Mouse (Mus musculus): Measurements from ENCODE around the gene Vmn1r94.
"Not testable (repeated sequence)": the region's sequence is repeated elsewhere in the genome, so short reads cannot be mapped to it uniquely, and the experiment has no call there.

Gene Vmn1r94

DNA sequence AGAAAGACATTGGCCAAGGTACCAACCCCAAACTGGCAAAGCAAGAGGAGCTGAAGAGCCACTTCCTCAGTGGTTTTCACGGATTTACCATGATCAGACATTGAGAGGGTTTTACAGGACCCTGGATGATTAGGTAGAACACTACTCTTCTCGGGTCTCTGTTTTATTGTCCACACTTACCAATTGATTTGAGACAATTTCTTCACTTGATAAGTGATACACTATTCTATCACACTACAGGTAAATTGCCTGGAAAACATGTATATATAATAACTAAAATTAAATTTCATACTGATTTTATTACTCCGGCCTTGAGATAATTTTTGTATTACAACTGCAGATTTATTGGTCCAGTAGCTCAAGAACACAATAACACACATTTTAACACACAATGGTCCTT lies at the start of gene Vmn1r94:
Gene Vmn1r94 (minus strand): TSS at position 101 of the 400 bp plus-strand sequence.
- in situ Hi-C loops (cut with MboI; ENCODE audit: unreplicated experiment in 2 of 2): not testable (repeated sequence)

DNA sequence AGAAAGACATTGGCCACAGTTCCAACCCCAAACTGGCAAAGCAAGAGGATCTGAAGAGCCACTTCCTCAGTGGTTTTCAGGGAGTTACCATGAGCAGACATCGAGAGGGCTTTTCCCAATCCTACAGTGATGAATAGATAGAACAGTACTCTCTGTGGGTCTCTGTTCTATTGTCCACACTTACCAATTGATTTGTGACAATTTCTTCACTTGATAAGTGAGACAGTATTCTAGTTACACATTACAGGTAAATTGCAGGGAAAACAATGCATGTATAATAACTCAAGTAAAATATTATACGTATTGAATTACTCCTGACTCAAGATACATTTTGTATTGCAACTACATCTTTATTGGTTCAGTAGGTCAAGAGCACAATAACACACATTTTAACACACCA lies 37.3 kb upstream of the Vmn1r94 start, which contains the start of gene Gm6164:
Gene Gm6164 (minus strand): TSS at position 101 of the 400 bp plus-strand sequence.
- in situ Hi-C loops (cut with MboI; ENCODE audit: unreplicated experiment in 2 of 2): not testable (repeated sequence)

DNA sequence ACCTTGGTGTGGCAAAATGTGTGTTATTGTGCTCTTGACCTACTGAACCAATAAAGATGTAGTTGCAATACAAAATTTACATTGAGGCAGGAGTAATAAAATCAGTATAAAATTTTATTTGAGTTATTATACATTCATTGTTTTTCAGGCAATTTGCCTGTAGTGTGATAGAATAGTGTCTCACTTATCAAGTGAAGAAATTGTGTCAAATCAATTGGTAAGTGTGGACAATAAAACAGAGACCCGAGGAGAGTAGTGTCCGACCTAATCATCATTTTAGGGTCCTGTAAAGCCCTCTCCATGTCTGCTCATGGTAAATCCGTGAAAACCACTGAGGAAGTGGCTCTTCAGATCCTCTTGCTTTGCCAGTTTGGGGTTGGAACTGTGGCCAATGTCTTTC lies 25.2 kb upstream of the Vmn1r94 start, which contains the start of gene Vmn1r95:
Gene Vmn1r95 (plus strand): TSS at position 301 of the 400 bp plus-strand sequence.
- in situ Hi-C loops (cut with MboI; ENCODE audit: unreplicated experiment in 2 of 2): not testable (repeated sequence)

DNA sequence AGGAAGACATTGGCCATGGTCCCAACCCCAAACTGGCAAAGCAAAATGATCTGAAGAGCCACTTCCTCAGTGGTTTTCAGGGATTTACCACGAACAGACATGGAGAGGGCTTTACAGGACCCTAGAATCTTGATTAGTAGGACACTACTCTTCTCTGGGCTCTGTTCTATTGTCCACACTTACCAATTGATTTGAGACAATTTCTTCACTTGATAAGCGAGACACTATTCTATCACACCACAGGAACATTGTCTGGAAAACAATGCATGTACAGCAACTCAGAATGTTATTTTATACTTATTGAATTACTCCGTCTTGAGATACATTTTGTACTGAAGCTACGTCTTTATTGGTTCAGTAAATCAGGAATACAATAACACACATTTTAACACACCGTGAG lies 29.2 kb downstream of the Vmn1r94 start, which contains the start of gene Vmn1r93:
Gene Vmn1r93 (minus strand): TSS at position 101 of the 400 bp plus-strand sequence.
- in situ Hi-C loops (cut with MboI; ENCODE audit: unreplicated experiment in 2 of 2): not testable (repeated sequence)

DNA sequence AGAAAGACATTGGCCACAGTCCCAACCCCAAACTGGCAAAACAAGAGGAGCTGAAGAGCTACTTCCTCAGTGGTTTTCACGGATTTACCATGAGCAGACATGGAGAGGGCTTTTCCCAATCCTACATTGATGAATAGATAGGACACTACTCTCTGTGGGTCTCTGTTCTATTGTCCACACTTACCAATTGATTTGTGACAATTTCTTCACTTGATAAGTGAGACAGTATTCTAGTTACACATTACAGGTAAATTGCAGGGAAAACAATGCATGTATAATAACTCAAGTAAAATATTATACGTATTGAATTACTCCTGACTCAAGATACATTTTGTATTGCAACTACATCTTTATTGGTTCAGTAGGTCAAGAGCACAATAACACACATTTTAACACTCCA lies 45.7 kb downstream of the Vmn1r94 start, which contains the start of gene Gm16442:
Gene Gm16442 (minus strand): TSS at position 101 of the 400 bp plus-strand sequence.
- in situ Hi-C loops (cut with MboI; ENCODE audit: unreplicated experiment in 2 of 2): not testable (repeated sequence)
